Mouse (Mus musculus): ENCODE results near the gene Lrrc71. TPM values are rescaled to one million over a fixed set of nuclear protein-coding genes. Genes with fewer than 3 reads are reported as not detected.
A peak's percentile ranks its signal among the peaks of the same experiment; 100 is the strongest.

Gene Lrrc71
- polyA plus RNA-seq, 1 experiment from 2014 or later, result 0.46 TPM

GRCm38 (mm10) chr3:87778283-87778682, 29.9 kb upstream of the Lrrc71 start:
- ATAC-seq (ENCODE audit: insufficient number of reproducible peaks, low FRiP score), result no peak
- H3K27ac ChIP-seq (ENCODE audit: poor library complexity, severe bottlenecking), result no peak overlapping the region
- H3K4me3 ChIP-seq, result no peak overlapping the region
- no peak overlapping the region; the same call in 1 of the 2 replicates for H3K4me2 ChIP-seq
- H3K36me3 ChIP-seq, result no peaks in the 10 kb centered on the region
- no peak overlapping the region for H3K9ac ChIP-seq
- no peaks in the 10 kb centered on the region for H3K9me3 ChIP-seq (replicated peaks)
- peaks cover 92% of the 10 kb centered on the region for H3K27me3 ChIP-seq (replicated peaks)
- 0 out of 2 replicates have a peak, but pooled peaks cover 3% of the 10 kb centered on the region for H3K4me1 ChIP-seq (replicated peaks)
- WGBS, result 45% methylated on average over 23 of the region's 23 CpGs

GRCm38 (mm10) chr3:87771088-87771487, 22.7 kb upstream of the Lrrc71 start:
- no peak for ATAC-seq (ENCODE audit: insufficient number of reproducible peaks, low FRiP score)
- no peak overlapping the region for H3K9ac ChIP-seq
- no peak overlapping the region for H3K4me2 ChIP-seq
- no peaks in the 10 kb centered on the region for H3K9me3 ChIP-seq (replicated peaks)
- H3K27ac ChIP-seq (ENCODE audit: poor library complexity, severe bottlenecking), result no peak overlapping the region
- peaks cover 74% of the 10 kb centered on the region for H3K27me3 ChIP-seq (replicated peaks)
- H3K4me1 ChIP-seq (replicated peaks), result peaks cover 14% of the 10 kb centered on the region
- 44% methylated on average over 6 of the region's 6 CpGs for WGBS
- H3K4me3 ChIP-seq, result no peak overlapping the region
- no peaks in the 10 kb centered on the region for H3K36me3 ChIP-seq

DNA sequence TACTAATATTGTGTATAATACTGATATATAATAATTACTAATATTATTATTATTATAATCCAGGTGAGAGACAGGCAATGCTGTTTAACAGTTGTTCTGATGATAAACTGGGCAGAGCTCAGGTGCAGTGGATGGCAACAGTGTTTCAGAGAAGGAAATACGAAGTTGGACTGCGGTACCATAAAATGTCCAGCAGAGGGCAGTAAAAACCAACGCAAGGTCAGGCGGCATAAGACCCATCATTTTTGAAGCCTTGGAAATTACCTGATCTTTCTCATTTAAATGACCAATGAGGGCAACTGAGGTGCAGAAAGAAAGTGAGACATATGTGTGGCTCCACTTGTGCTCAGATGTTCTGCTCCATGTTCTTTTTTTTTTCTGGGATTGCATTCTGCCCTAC, 21.9 kb upstream of the Lrrc71 start:
- H3K4me2 ChIP-seq, result no peak overlapping the region
- H3K9me3 ChIP-seq (replicated peaks), result no peaks in the 10 kb centered on the region
- no peak overlapping the region for H3K9ac ChIP-seq
- no peak overlapping the region for H3K4me3 ChIP-seq
- 2% methylated on average over 4 of the region's 4 CpGs for WGBS
- H3K4me1 ChIP-seq (replicated peaks), result peaks cover 22% of the 10 kb centered on the region
- peaks cover 72% of the 10 kb centered on the region for H3K27me3 ChIP-seq (replicated peaks)
- ATAC-seq (ENCODE audit: insufficient number of reproducible peaks, low FRiP score), result no peak
- H3K27ac ChIP-seq (ENCODE audit: poor library complexity, severe bottlenecking), result no peak overlapping the region
- H3K36me3 ChIP-seq, result no peaks in the 10 kb centered on the region

- H3K4me2 ChIP-seq, result no peak overlapping the region
- peaks cover 64% of the 10 kb centered on the region for H3K27me3 ChIP-seq (replicated peaks)
- no peak overlapping the region for H3K27ac ChIP-seq (ENCODE audit: poor library complexity, severe bottlenecking)
- peaks cover 29% of the 10 kb centered on the region for H3K4me1 ChIP-seq (replicated peaks)
- no peaks in the 10 kb centered on the region for H3K9me3 ChIP-seq (replicated peaks)
- WGBS, result 74% methylated on average over 8 of the region's 8 CpGs
- H3K36me3 ChIP-seq, result no peaks in the 10 kb centered on the region
- no peak for ATAC-seq (ENCODE audit: insufficient number of reproducible peaks, low FRiP score)
- no peak overlapping the region for H3K9ac ChIP-seq
- no peak overlapping the region for H3K4me3 ChIP-seq
Measured at GRCm38 (mm10) chr3:87769506-87769905, 21.1 kb upstream of the Lrrc71 start.

- H3K9me3 ChIP-seq (replicated peaks), result no peaks in the 10 kb centered on the region
- H3K4me3 ChIP-seq, result peak overlapping the region; percentile 56
- WGBS, result under 1% methylated on average over 36 of the region's 37 CpGs
- ATAC-seq (ENCODE audit: insufficient number of reproducible peaks, low FRiP score), result peak; percentile 78
- H3K9ac ChIP-seq, result peak overlapping the region; percentile 80
- H3K27me3 ChIP-seq (replicated peaks), result peaks cover 60% of the 10 kb centered on the region
- no peaks in the 10 kb centered on the region for H3K36me3 ChIP-seq
- peak overlapping the region; percentile 60 for H3K27ac ChIP-seq (ENCODE audit: poor library complexity, severe bottlenecking)
- H3K4me1 ChIP-seq (replicated peaks), result peaks cover 36% of the 10 kb centered on the region
- H3K4me2 ChIP-seq, result peak overlapping the region; percentile 70
Measured at GRCm38 (mm10) chr3:87768844-87769243, 20.4 kb upstream of the Lrrc71 start.

- peak overlapping the region; percentile 70 for H3K4me2 ChIP-seq
- peak overlapping the region; percentile 80 for H3K9ac ChIP-seq
- peak overlapping the region; percentile 56 for H3K4me3 ChIP-seq
- H3K36me3 ChIP-seq, result no peaks in the 10 kb centered on the region
- H3K27me3 ChIP-seq (replicated peaks), result peaks cover 56% of the 10 kb centered on the region
- H3K27ac ChIP-seq (ENCODE audit: poor library complexity, severe bottlenecking), result peak overlapping the region; percentile 60
- no peaks in the 10 kb centered on the region for H3K9me3 ChIP-seq (replicated peaks)
- H3K4me1 ChIP-seq (replicated peaks), result peaks cover 40% of the 10 kb centered on the region
- ATAC-seq (ENCODE audit: insufficient number of reproducible peaks, low FRiP score), result no peak
- WGBS, result 25% methylated on average over 6 of the region's 6 CpGs
Measured at GRCm38 (mm10) chr3:87768431-87768830, 20.0 kb upstream of the Lrrc71 start.

DNA sequence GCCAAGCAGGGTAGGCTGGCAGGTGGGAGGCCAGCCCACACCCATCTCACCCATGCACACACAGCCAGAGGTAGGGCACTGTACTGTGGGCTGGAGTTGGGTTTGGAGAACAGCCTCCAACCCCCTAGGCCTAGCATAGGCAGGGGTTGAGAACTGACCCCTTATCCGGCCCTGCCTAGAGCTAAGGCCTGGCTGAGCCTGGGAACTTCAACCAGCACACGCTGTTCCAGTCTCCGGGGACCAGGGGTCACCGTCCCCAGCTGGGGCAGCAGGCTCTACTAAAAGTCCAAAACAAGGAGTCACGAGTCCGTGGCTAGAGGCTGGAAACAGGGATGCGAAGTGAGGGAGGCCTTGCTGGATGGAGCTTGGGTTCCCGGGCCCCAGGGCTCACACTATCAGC, 19.3 kb upstream of the Lrrc71 start:
- Histone ChIP-seq H3K4me2 (peak overlapping the region; percentile 70), H3K36me3 (no peaks in the 10 kb centered on the region), H3K4me1 (replicated peaks) (peaks cover 47% of the 10 kb centered on the region), H3K27ac (ENCODE audit: poor library complexity, severe bottlenecking) (peak overlapping the region; percentile 60; the same call in 1 of the 2 replicates), H3K27me3 (replicated peaks) (peaks cover 50% of the 10 kb centered on the region), H3K4me3 (peak overlapping the region; percentile 56), H3K9ac (peak overlapping the region; percentile 80), H3K9me3 (replicated peaks) (no peaks in the 10 kb centered on the region)
- 65% methylated on average over 8 of the region's 8 CpGs for WGBS
- ATAC-seq (ENCODE audit: insufficient number of reproducible peaks, low FRiP score), result no peak

DNA sequence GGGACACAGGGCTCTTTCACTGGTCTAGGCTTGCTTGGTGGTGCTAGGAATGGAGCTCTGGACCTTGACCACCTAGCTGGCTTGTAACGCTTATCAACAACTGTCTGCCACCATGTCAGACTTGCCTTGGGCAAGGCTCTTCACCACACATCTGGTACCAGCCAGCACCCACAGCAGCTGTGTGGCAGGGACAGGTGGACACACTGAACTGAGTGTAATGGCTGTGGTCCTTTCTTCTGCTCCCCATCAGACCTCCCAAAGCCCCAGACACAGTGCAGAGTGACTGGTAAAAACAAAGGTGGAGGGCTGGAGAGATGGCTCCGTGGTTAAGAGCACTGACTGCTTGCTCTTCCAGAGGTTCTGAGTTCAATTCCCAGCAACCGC, 17.9 kb upstream of the Lrrc71 start:
- ATAC-seq (ENCODE audit: insufficient number of reproducible peaks, low FRiP score), result no peak

GRCm38 (mm10) chr3:87765631-87766283, 17.3 kb upstream of the Lrrc71 start:
- Histone ChIP-seq H3K27ac (ENCODE audit: poor library complexity, severe bottlenecking) (peak overlapping the region; percentile 87), H3K9me3 (replicated peaks) (no peaks in the 10 kb centered on the region), H3K4me1 (replicated peaks) (peaks cover 61% of the 10 kb centered on the region), H3K4me3 (no peak overlapping the region), H3K9ac (no peak overlapping the region), H3K36me3 (no peaks in the 10 kb centered on the region), H3K27me3 (replicated peaks) (peaks cover 32% of the 10 kb centered on the region), H3K4me2 (peak overlapping the region; percentile 60)
- 58% methylated on average over 5 of the region's 5 CpGs for WGBS
- ATAC-seq (ENCODE audit: insufficient number of reproducible peaks, low FRiP score), result no peak

More for the DNA sequence above, 17.9 kb upstream of the Lrrc71 start:
- no peaks in the 10 kb centered on the region for H3K9me3 ChIP-seq (replicated peaks)
- peaks cover 36% of the 10 kb centered on the region for H3K27me3 ChIP-seq (replicated peaks)
- no peak overlapping the region for H3K9ac ChIP-seq
- H3K27ac ChIP-seq (ENCODE audit: poor library complexity, severe bottlenecking), result peak overlapping the region; percentile 87; the same call in 1 of the 2 replicates
- no peak overlapping the region for H3K4me3 ChIP-seq
- H3K36me3 ChIP-seq, result no peaks in the 10 kb centered on the region
- peak overlapping the region; percentile 60; the same call in 1 of the 2 replicates for H3K4me2 ChIP-seq
- H3K4me1 ChIP-seq (replicated peaks), result peaks cover 61% of the 10 kb centered on the region
- 76% methylated on average over 3 of the region's 3 CpGs for WGBS

GRCm38 (mm10) chr3:87765091-87765490, 16.7 kb upstream of the Lrrc71 start:
- Histone ChIP-seq H3K9ac (no peak overlapping the region), H3K4me3 (peak overlapping the region; percentile 19; the same call in 1 of the 2 replicates), H3K9me3 (replicated peaks) (no peaks in the 10 kb centered on the region), H3K4me1 (replicated peaks) (peaks cover 61% of the 10 kb centered on the region), H3K36me3 (no peaks in the 10 kb centered on the region), H3K4me2 (peak overlapping the region; percentile 60), H3K27ac (ENCODE audit: poor library complexity, severe bottlenecking) (peak overlapping the region; percentile 87), H3K27me3 (replicated peaks) (peaks cover 32% of the 10 kb centered on the region)
- WGBS, result 17% methylated on average over 10 of the region's 10 CpGs
- ATAC-seq (ENCODE audit: insufficient number of reproducible peaks, low FRiP score), result peak; percentile 67

- peaks cover 27% of the 10 kb centered on the region for H3K27me3 ChIP-seq (replicated peaks)
- peak overlapping the region; percentile 87 for H3K27ac ChIP-seq (ENCODE audit: poor library complexity, severe bottlenecking)
- H3K36me3 ChIP-seq, result no peaks in the 10 kb centered on the region
- no peaks in the 10 kb centered on the region for H3K9me3 ChIP-seq (replicated peaks)
- no peak overlapping the region for H3K9ac ChIP-seq
- H3K4me1 ChIP-seq (replicated peaks), result peaks cover 61% of the 10 kb centered on the region
- H3K4me2 ChIP-seq, result peak overlapping the region; percentile 60
- no peak for ATAC-seq (ENCODE audit: insufficient number of reproducible peaks, low FRiP score)
- 18% methylated on average over 10 of the region's 10 CpGs for WGBS
- H3K4me3 ChIP-seq, result peak overlapping the region; percentile 19; the same call in 1 of the 2 replicates
Measured at GRCm38 (mm10) chr3:87764506-87764905, 16.1 kb upstream of the Lrrc71 start.

Measured in heart, embryonic 12.5 days (tissue).